Comparison of ENCODE assay signal across 15 mouse cellular contexts in genomic region chr5:111773407-111773733, GRCm38 (mm10). TPM values are rescaled to one million over a fixed set of nuclear protein-coding genes. Genes with fewer than 3 reads are reported as not detected.
DNase-seq lines count a peak whose midpoint lies in the region; ATAC-seq lines count a peak whose summit lies in the region.
"Had no signal": no experiment of that assay in that cellular context is flagged by ENCODE, and none has a peak within 500 bp of the region (broad histone marks: within the 10 kb centered on the region; RNA-seq: fewer than 3 reads in every experiment).

No protein-coding gene starts in this region.

- H3K36me3 ChIP-seq in lung, embryonic 15.5 days, result no peaks in the 10 kb centered on the region
- H3K36me3 ChIP-seq in forebrain, embryonic 13.5 days (ENCODE audit: poor library complexity, severe bottlenecking), result no peaks in the 10 kb centered on the region
- no peaks in the 10 kb centered on the region for H3K36me3 ChIP-seq in hindbrain, embryonic 16.5 days (ENCODE audit: control insufficient read depth, insufficient read depth, low read length)
- H3K36me3 ChIP-seq in neural tube, embryonic 13.5 days, result no peaks in the 10 kb centered on the region

- H3K4me1 ChIP-seq in lung, embryonic 15.5 days, result peaks cover 38% of the 10 kb centered on the region
- peaks cover 54% of the 10 kb centered on the region for H3K4me1 ChIP-seq in forebrain, embryonic 13.5 days
- peaks cover 13% of the 10 kb centered on the region for H3K4me1 ChIP-seq in hindbrain, embryonic 16.5 days (ENCODE audit: control insufficient read depth, insufficient read depth, low read depth, low read length)
- H3K4me1 ChIP-seq in neural tube, embryonic 13.5 days (replicated peaks), result peaks cover 41% of the 10 kb centered on the region

- WGBS in lung, embryonic 15.5 days, result 46% methylated on average over 5 of the region's 5 CpGs
- 40% methylated on average over 5 of the region's 5 CpGs for WGBS in forebrain, embryonic 13.5 days
- WGBS in hindbrain, embryonic 16.5 days, result 43% methylated on average over 5 of the region's 5 CpGs
- 53% methylated on average over 5 of the region's 5 CpGs for WGBS in neural tube, embryonic 13.5 days

- no peak overlapping the region for H3K9ac ChIP-seq in lung, embryonic 15.5 days
- peak overlapping the region; percentile 35; the same call in 1 of the 2 replicates for H3K9ac ChIP-seq in forebrain, embryonic 13.5 days
- no peak overlapping the region for H3K9ac ChIP-seq in hindbrain, embryonic 16.5 days (ENCODE audit: low read depth, low read length)
- H3K9ac ChIP-seq in neural tube, embryonic 13.5 days, result no peak overlapping the region

- no peaks in the 10 kb centered on the region for H3K9me3 ChIP-seq in lung, embryonic 15.5 days
- H3K9me3 ChIP-seq in forebrain, embryonic 13.5 days (replicated peaks), result no peaks in the 10 kb centered on the region
- H3K9me3 ChIP-seq in hindbrain, embryonic 16.5 days (ENCODE audit: control insufficient read depth, low read length), result no peaks in the 10 kb centered on the region
- no peaks in the 10 kb centered on the region for H3K9me3 ChIP-seq in neural tube, embryonic 13.5 days

- peak overlapping the region; percentile 56 for H3K27ac ChIP-seq in lung, embryonic 15.5 days
- H3K27ac ChIP-seq in forebrain, embryonic 13.5 days, result peak overlapping the region; percentile 88
- H3K27ac ChIP-seq in hindbrain, embryonic 16.5 days (ENCODE audit: low read depth, low read length), result peak overlapping the region; percentile 36
- H3K27ac ChIP-seq in neural tube, embryonic 13.5 days (replicated peaks), result peak overlapping the region; percentile 67

- H3K4me2 ChIP-seq in lung, embryonic 15.5 days, result no peak overlapping the region
- no peak overlapping the region for H3K4me2 ChIP-seq in forebrain, embryonic 13.5 days
- no peak overlapping the region for H3K4me2 ChIP-seq in hindbrain, embryonic 16.5 days (ENCODE audit: low read length)
- no peak overlapping the region for H3K4me2 ChIP-seq in neural tube, embryonic 13.5 days

- DNase-seq in lung, postnatal 4 days, result no peak
- no peak for DNase-seq in layer of hippocampus, postnatal 14 days (ENCODE audit: low spot score in 2 of 2)
- DNase-seq in cerebellum, adult 8-10 months, result no peak
- DNase-seq: cerebellum, postnatal 14 days; lung, postnatal 14 days; right cerebral cortex, adult 18-20 months had no signal

- H3K27me3 ChIP-seq in lung, embryonic 15.5 days, result no peaks in the 10 kb centered on the region
- no peaks in the 10 kb centered on the region for H3K27me3 ChIP-seq in forebrain, embryonic 13.5 days
- H3K27me3 ChIP-seq in hindbrain, embryonic 16.5 days (replicated peaks; ENCODE audit: control insufficient read depth, insufficient read depth, low read length), result no peaks in the 10 kb centered on the region
- H3K27me3 ChIP-seq in neural tube, embryonic 13.5 days, result no peaks in the 10 kb centered on the region

- no peak for ATAC-seq in lung, embryonic 15.5 days (ENCODE audit: borderline replicate concordance, extremely low read depth, low FRiP score, low TSS enrichment)
- peak; percentile 58; the same call in 1 of the 2 replicates for ATAC-seq in forebrain, embryonic 13.5 days
- ATAC-seq in hindbrain, embryonic 16.5 days, result 0 out of 2 replicates have a peak, but pooled peaks have one; percentile 41
- ATAC-seq in neural tube, embryonic 13.5 days (ENCODE audit: low read depth), result peak; percentile 45; the same call in 1 of the 2 replicates
- ATAC-seq in CD4-positive, CD25-positive, alpha-beta regulatory T cell, adult 4 months, result no peak
- ATAC-seq: intestine, embryonic 16.5 days had no signal

- no peak overlapping the region for H3K4me3 ChIP-seq in lung, embryonic 15.5 days
- H3K4me3 ChIP-seq in forebrain, embryonic 13.5 days, result no peak overlapping the region
- no peak overlapping the region for H3K4me3 ChIP-seq in hindbrain, embryonic 16.5 days (ENCODE audit: low read length)
- H3K4me3 ChIP-seq in neural tube, embryonic 13.5 days, result no peak overlapping the region

RNA-seq across cellular contexts. Expression of gene Gm26897, which starts 39.6 kb away (rescaled TPM):
- not detected in 2 replicates for polyA plus RNA-seq in lung, embryonic 15.5 days (2015; fragmentation: Nextera tagmentation; extraction: Ambion mirVana)
- polyA plus RNA-seq in forebrain, embryonic 13.5 days (2015; fragmentation: Nextera tagmentation; extraction: Ambion mirVana), result not detected in 2 replicates
- not detected in 2 replicates for polyA plus RNA-seq in hindbrain, embryonic 16.5 days (2015; fragmentation: Nextera tagmentation; extraction: Ambion mirVana)
- polyA plus RNA-seq in neural tube, embryonic 13.5 days (2015; fragmentation: Nextera tagmentation; extraction: Ambion mirVana), result not detected in 2 replicates
- polyA plus RNA-seq in CD4-positive, CD25-positive, alpha-beta regulatory T cell, adult 4 months (2017; shearing (Covaris generic)), result not detected
- total RNA-seq in layer of hippocampus, postnatal 14 days (2021), result not detected
- total RNA-seq: layer of hippocampus, adult 8-10 months had no signal
- polyA plus RNA-seq: gonadal fat pad, adult 2 months; intestine, embryonic 16.5 days; limb, embryonic 11.5 days had no signal

Comparison
In these comparisons a context has a peak if more than half of its experiments do, and no peak if none do; other contexts are left out.
1. ATAC-seq: peak in forebrain, embryonic 13.5 days (single experiment), hindbrain, embryonic 16.5 days (single experiment) and neural tube, embryonic 13.5 days (single experiment); none in lung, embryonic 15.5 days (single experiment) and CD4-positive, CD25-positive, alpha-beta regulatory T cell, adult 4 months (single experiment).
2. H3K27ac ChIP-seq: peak in every context shown above with its lines; median percentile 88 in forebrain, embryonic 13.5 days; 67 in neural tube, embryonic 13.5 days; 56 in lung, embryonic 15.5 days; 36 in hindbrain, embryonic 16.5 days.